Mouse (Mus musculus): ENCODE measurements around the gene Phf21b. TPM values are rescaled to one million over a fixed set of nuclear protein-coding genes. Genes with fewer than 3 reads are reported as not detected.

The Phf21b gene
- total and polyA plus RNA-seq, 3 experiments: 1.3 to 5.3 (median 2.2) TPM

GRCm38 (mm10) chr15:84888066-84888465 is 32.2 kb upstream of the Phf21b start:
- no peak overlapping the region for H3K4me3 ChIP-seq (replicated peaks in 1 of 3; ENCODE audit: low read depth in 2 of 3, low read length in 2 of 3, poor library complexity in 1 of 3)
- H3K4me1 ChIP-seq (ENCODE audit: control insufficient read depth in 1 of 2, insufficient read depth in 2 of 2): peaks cover 0 to 4% of the 10 kb centered on the region in 2 experiments; a peak in 1 of 4 replicates
- H3K4me2 ChIP-seq (ENCODE audit: insufficient read depth, low read depth, poor library complexity, severe bottlenecking): no peak overlapping the region
- in situ Hi-C loops (cut with MboI; ENCODE audit: low pct_ligation_motif_present, low pct_unique_long_range_greater_than_20kb, low sequenced_read_pairs): no loop called here
- no peak overlapping the region for H3K9ac ChIP-seq (ENCODE audit: insufficient read depth, low read depth)
- H3K36me3 ChIP-seq (replicated peaks in 1 of 2; ENCODE audit: control insufficient read depth in 1 of 2, insufficient read depth in 1 of 2, low read length in 1 of 2): no peaks in the 10 kb centered on the region
- no peaks in the 10 kb centered on the region for H3K79me2 ChIP-seq (replicated peaks; ENCODE audit: control insufficient read depth, extremely low read depth, insufficient read depth, poor library complexity, severe bottlenecking)
- no peaks in the 10 kb centered on the region for H3K9me3 ChIP-seq (replicated peaks; ENCODE audit: low read length)
- no peak for DNase-seq (ENCODE audit: extremely low read depth)
- no peak for TF ChIP-seq MYC (IDR thresholded peaks at IDR 0.05; ENCODE audit: low read depth, low read length)
- no peak for TF ChIP-seq ZNF384 (IDR thresholded peaks at IDR 0.05; ENCODE audit: low read depth, low read length)
- no peak for TF ChIP-seq MXI1 (IDR thresholded peaks at IDR 0.05; ENCODE audit: low read depth, low read length)
- no peak for TF ChIP-seq HCFC1 (IDR thresholded peaks at IDR 0.05; ENCODE audit: low read depth, low read length)
- TF ChIP-seq JUN (IDR thresholded peaks at IDR 0.05; ENCODE audit: insufficient read depth, low read depth, low read length): no peak
- TF ChIP-seq NELFE (IDR thresholded peaks at IDR 0.05; ENCODE audit: low read depth, low read length): no peak
- no peak for TF ChIP-seq SMC3 (IDR thresholded peaks at IDR 0.05; ENCODE audit: low read depth, low read length)
- no peak for TF ChIP-seq RAD21 (IDR thresholded peaks at IDR 0.05; ENCODE audit: low read depth, low read length)
- TF ChIP-seq POLR2AphosphoS2 (IDR thresholded peaks at IDR 0.05; ENCODE audit: low read depth, low read length): no peak
- no peak for TF ChIP-seq EP300 (IDR thresholded peaks at IDR 0.05; ENCODE audit: low read length)
- no peak for TF ChIP-seq TCF12 (IDR thresholded peaks at IDR 0.05; ENCODE audit: low read depth, low read length)
- no peak for TF ChIP-seq RCOR1 (conservative IDR thresholded peaks at IDR 0.05; ENCODE audit: low read depth, low read length)
- no peak for TF ChIP-seq ETS1 (conservative IDR thresholded peaks at IDR 0.05; ENCODE audit: low read depth, low read length)
- TF ChIP-seq KAT2A (IDR thresholded peaks at IDR 0.05; ENCODE audit: insufficient replicate concordance, low read length): no peak
- TF ChIP-seq JUND (conservative IDR thresholded peaks at IDR 0.05; ENCODE audit: low read depth, low read length): no peak
- no peak for TF ChIP-seq E2F4 (IDR thresholded peaks at IDR 0.05; ENCODE audit: insufficient replicate concordance, low read depth, low read length)
- no peak for TF ChIP-seq USF1 (IDR thresholded peaks at IDR 0.05; ENCODE audit: low read depth, low read length)
- TF ChIP-seq ZKSCAN1 (IDR thresholded peaks at IDR 0.05; ENCODE audit: borderline replicate concordance, low read depth, low read length): no peak
- no peak for TF ChIP-seq IRF4 (IDR thresholded peaks at IDR 0.05; ENCODE audit: low read depth, low read length)
- no peak for TF ChIP-seq MAZ (IDR thresholded peaks at IDR 0.05; ENCODE audit: low read depth, low read length)
- H3K27me3 ChIP-seq (replicated peaks): no peaks in the 10 kb centered on the region
- no peak overlapping the region for H3K27ac ChIP-seq (ENCODE audit: insufficient read depth, low read depth)
- dilution Hi-C loops (cut with MboI; ENCODE audit: extremely low pct_ligation_motif_present, extremely low pct_unique_long_range_greater_than_20kb, low sequenced_read_pairs): no loop called here
